ENCODE assay signal across 8 mouse cellular contexts in genomic region chr10:7391108-7391507, GRCm38 (mm10).
DNase-seq lines count a peak whose midpoint lies in the region; ATAC-seq and TF ChIP-seq lines count a peak whose summit lies in the region.

No protein-coding gene starts in this region.

- no peak for TF ChIP-seq POLR2A in brain, embryonic 14.5 days (IDR thresholded peaks at IDR 0.05; ENCODE audit: borderline replicate concordance, extremely low read depth, insufficient read depth, insufficient read length, poor library complexity, severe bottlenecking)

- H3K27ac ChIP-seq in forebrain, embryonic 16.5 days (ENCODE audit: low read length) = no peak overlapping the region
- H3K27ac ChIP-seq in kidney, embryonic 15.5 days = no peak overlapping the region
- no peak overlapping the region for H3K27ac ChIP-seq in midbrain, embryonic 11.5 days (ENCODE audit: low read depth, low read length)

- H3K4me1 ChIP-seq in forebrain, embryonic 16.5 days (replicated peaks; ENCODE audit: control insufficient read depth, insufficient read depth, low read length) = peaks cover 23% of the 10 kb centered on the region
- peaks cover 20% of the 10 kb centered on the region for H3K4me1 ChIP-seq in kidney, embryonic 15.5 days
- peaks cover 12% of the 10 kb centered on the region for H3K4me1 ChIP-seq in midbrain, embryonic 11.5 days (ENCODE audit: control insufficient read depth, insufficient read depth, low read length)

- DNase-seq in ovary, postnatal 14 days (ENCODE audit: low spot score) = peak; percentile 18
- no peak for DNase-seq in ovary, adult 18-20 months (ENCODE audit: low spot score)
- peak; percentile 39 for DNase-seq in brain, embryonic 14.5 days (ENCODE audit: low read depth)
- peak; percentile 94 for DNase-seq in midbrain, embryonic 11.5 days (ENCODE audit: low spot score, missing footprints)
- peak; percentile 70 for DNase-seq in thymus, postnatal 25 days
- no peak for DNase-seq in frontal cortex, postnatal 25 days (ENCODE audit: low spot score in 2 of 2)

- WGBS in forebrain, embryonic 16.5 days = under 1% methylated on average over 29 of the region's 31 CpGs
- under 1% methylated on average over 31 of the region's 31 CpGs for WGBS in kidney, embryonic 15.5 days
- under 1% methylated on average over 31 of the region's 31 CpGs for WGBS in midbrain, embryonic 11.5 days

- no peak for TF ChIP-seq CTCF in brain, embryonic 14.5 days (IDR thresholded peaks at IDR 0.05; ENCODE audit: borderline replicate concordance, extremely low read depth, insufficient read depth, insufficient read length)

- peak; percentile 69 for ATAC-seq in forebrain, embryonic 16.5 days
- peak; percentile 57 for ATAC-seq in kidney, embryonic 15.5 days (replicated peaks; ENCODE audit: low FRiP score)
- peak; percentile 51 for ATAC-seq in midbrain, embryonic 11.5 days (ENCODE audit: low FRiP score)

- peaks cover 16% of the 10 kb centered on the region for H3K27me3 ChIP-seq in forebrain, embryonic 16.5 days (replicated peaks; ENCODE audit: control insufficient read depth, insufficient read depth, low read length)
- peaks cover 40% of the 10 kb centered on the region for H3K27me3 ChIP-seq in kidney, embryonic 15.5 days
- peaks cover 28% of the 10 kb centered on the region for H3K27me3 ChIP-seq in midbrain, embryonic 11.5 days (ENCODE audit: control insufficient read depth, insufficient read depth, low read length)

- H3K36me3 ChIP-seq in forebrain, embryonic 16.5 days (ENCODE audit: control insufficient read depth, insufficient read depth) = no peaks in the 10 kb centered on the region
- H3K36me3 ChIP-seq in kidney, embryonic 15.5 days = no peaks in the 10 kb centered on the region
- no peaks in the 10 kb centered on the region for H3K36me3 ChIP-seq in midbrain, embryonic 11.5 days (ENCODE audit: control insufficient read depth, insufficient read depth, low read length)

- H3K9me3 ChIP-seq in forebrain, embryonic 16.5 days (ENCODE audit: control insufficient read depth, low read length) = no peaks in the 10 kb centered on the region
- H3K9me3 ChIP-seq in kidney, embryonic 15.5 days (replicated peaks) = no peaks in the 10 kb centered on the region
- no peaks in the 10 kb centered on the region; the same call in 1 of the 2 replicates for H3K9me3 ChIP-seq in midbrain, embryonic 11.5 days (ENCODE audit: control insufficient read depth, low read length)

- H3K4me2 ChIP-seq in forebrain, embryonic 16.5 days (ENCODE audit: low read length) = peak overlapping the region; percentile 99
- peak overlapping the region; percentile 100 for H3K4me2 ChIP-seq in kidney, embryonic 15.5 days
- peak overlapping the region; percentile 88 for H3K4me2 ChIP-seq in midbrain, embryonic 11.5 days

- H3K9ac ChIP-seq in forebrain, embryonic 16.5 days (replicated peaks; ENCODE audit: low read depth, low read length) = peak overlapping the region; percentile 49
- H3K9ac ChIP-seq in kidney, embryonic 15.5 days = peak overlapping the region; percentile 35
- peak overlapping the region; percentile 49; the same call in 1 of the 2 replicates for H3K9ac ChIP-seq in midbrain, embryonic 11.5 days (ENCODE audit: low read length)

- H3K4me3 ChIP-seq in forebrain, embryonic 16.5 days (replicated peaks; ENCODE audit: low read length) = peak overlapping the region; percentile 63
- peak overlapping the region; percentile 67 for H3K4me3 ChIP-seq in kidney, embryonic 15.5 days (replicated peaks)
- H3K4me3 ChIP-seq in midbrain, embryonic 11.5 days (ENCODE audit: low read depth, low read length) = peak overlapping the region; percentile 48

Comparison
In these comparisons a context has a peak if more than half of its experiments do, and no peak if none do; other contexts are left out.
1. DNase-seq: peak in ovary, postnatal 14 days (single experiment), brain, embryonic 14.5 days (single experiment), midbrain, embryonic 11.5 days (single experiment) and thymus, postnatal 25 days (single experiment); none in ovary, adult 18-20 months (single experiment) and frontal cortex, postnatal 25 days (0 of 2).
2. Peak in every context shown above with its lines, with median percentiles within 50 percentile points of each other: ATAC-seq, H3K4me2 ChIP-seq, H3K4me3 ChIP-seq and H3K9ac ChIP-seq.